Mouse (Mus musculus) left cerebral cortex, postnatal 10 days (tissue): ENCODE measurements at regions not wholly inside any gene's neighbourhood (a gene's known extent, or its start where the extent isn't known, plus 50 kb on each side); places are given as distances from the start of the nearest gene placed in this dataset.

Experiments used
- DNase-seq, 2 experiments: peaks; one replicate each; pipeline ENCODE4 v3.0.0; 2021 to 2022; ENCODE audit warnings: low spot score in 2 of 2, mixed read lengths in 1 of 2; ENCODE audit errors: extremely low spot score in 1 of 2
- intact Hi-C: fragments of 180-260 bp; cut with DNase I; formaldehyde crosslinking; loops from one replicate; pipeline ENCODE4 v1.15.1; 2025

DNA sequence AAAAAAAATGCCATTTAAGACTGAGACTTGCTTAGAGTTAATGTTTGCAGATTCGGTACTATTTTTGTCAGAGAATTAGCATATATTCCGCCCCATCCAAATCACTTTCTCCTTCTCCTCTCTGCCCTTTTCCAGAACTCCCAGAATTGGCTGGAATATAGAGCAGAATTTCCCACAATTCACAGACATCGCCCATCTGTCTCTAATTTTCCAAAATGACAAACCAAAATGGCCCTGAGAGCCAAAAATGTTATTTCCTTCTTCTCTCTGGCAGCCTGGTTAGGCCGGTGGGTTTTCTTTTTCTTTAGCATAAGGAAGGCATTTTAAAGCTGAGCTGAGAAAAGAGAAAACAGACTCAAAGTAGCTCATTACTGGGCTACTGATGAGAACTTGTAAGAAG lies 119.8 kb downstream of the Rchy1 start:
- intact Hi-C loops = no loop called here
- peak in 1 of 2 experiments; percentile 56 for DNase-seq

DNA sequence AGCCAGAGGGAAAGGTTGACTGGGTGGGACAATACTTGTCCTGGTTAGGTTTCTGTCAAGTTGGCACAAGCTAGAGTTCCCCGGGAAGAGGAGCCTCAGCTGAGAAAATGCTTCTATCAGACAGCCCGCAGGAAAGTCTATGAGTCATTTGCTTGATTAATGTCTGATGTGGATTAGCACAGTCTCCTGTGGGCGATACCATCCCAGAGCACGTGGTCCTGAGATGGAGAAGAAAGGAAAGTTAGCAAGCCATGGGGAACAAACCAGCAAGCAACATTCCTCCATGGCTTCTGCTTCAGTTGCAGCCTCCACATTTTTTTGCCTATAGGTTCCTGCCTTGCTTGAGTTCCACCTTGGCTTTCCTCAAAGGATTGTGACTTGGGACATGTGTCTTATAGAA lies 121.8 kb downstream of the Rchy1 start:
- intact Hi-C loops = no loop called here
- DNase-seq = no peak

DNA sequence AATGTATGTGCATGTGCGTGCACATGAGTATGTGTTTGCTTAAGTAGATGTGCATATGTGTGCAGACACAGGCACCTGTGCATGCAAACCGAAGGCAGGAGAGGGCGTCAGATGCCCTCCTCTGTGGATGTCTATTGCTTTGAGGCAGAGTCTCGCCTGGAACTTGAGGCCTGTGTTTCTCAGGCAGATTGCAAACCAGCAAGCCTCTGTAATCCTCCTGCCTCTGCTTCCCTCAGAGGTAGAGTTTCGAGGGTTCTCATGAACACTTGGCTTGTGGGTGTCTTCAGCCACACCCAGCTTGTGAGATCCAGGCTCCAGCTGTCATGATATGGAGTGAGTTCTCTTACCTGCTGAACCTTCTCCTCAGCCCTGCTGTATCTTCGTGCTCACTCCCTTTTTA lies 134.4 kb downstream of the Rchy1 start:
- no peak for DNase-seq
- intact Hi-C loops = no loop called here

DNA sequence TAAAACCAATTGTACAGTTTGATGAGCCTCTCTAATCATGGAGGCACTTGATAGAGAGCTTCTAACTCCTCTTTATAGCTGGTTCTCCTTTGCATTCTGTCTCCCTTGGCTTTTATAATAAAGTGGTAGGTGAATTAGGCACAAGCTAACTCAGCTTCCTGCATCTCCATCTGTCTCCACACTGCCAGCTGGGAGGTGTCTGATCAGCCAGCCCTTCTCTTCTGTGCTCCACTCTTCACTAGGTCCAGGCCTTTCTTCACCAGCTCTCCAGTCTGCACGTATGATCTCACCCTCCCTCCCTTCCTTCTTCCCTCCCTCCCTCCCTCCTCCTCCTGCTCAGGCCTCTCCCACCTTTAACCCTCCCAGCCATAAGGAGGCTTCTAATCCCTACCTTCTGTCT lies 136.2 kb downstream of the Rchy1 start:
- DNase-seq = no peak
- intact Hi-C loops = no loop called here

DNA sequence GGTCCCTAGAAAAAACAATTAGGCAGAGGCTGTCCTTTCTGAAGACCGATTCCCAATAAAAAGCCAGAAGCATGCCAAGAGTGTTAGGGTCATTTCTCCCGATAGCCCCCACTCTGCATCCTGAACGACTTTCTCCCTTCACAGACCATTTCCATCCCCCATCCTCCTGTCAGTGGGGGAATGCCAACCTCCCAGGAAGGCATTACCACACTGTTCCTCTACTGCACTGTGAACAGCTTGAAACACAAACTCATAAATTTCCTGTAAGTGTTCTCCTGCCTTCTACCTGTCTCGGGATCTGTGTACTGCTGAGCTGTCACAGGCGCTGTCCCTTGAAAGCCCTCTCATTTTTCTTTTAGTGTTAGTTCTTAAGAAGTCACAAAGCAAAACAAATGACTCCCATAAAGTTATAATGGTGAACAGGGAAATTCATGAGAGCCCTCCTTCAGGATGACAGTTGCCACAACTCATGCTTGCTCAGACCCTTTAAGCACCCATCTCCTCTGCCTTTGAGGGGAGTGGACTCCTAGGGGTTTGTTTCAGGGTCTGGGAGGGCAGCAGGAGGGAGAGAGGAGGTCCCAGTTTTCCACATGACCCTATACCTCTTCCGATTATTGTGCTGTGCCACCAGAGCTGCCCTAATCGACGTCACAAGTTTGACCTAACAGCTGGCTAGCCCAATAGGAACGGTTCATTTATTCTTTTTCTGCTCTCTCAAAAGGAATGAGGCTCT lies 139.9 kb downstream of the Rchy1 start:
- intact Hi-C loops = no loop called here
- no peak for DNase-seq

DNA sequence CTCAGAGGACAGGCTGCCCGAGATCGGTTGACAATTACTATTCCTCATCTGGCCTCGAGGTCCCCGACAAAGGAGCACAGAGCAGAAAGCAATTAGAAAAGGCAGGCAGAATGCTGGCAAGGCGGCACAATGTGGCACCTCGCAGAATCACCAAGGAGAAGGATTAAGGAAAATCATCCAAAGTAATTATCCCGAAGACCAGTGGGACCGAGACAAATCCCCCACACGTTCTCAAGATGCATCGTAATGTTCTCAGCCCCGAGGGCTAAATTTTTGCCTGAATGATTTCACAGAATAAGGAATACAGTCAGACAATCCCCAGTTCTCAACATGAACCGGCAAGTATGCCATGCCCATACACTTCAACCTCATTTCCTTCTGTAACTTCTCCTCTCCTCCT lies 144.1 kb downstream of the Rchy1 start:
- DNase-seq = no peak
- intact Hi-C loops = no loop called here

DNA sequence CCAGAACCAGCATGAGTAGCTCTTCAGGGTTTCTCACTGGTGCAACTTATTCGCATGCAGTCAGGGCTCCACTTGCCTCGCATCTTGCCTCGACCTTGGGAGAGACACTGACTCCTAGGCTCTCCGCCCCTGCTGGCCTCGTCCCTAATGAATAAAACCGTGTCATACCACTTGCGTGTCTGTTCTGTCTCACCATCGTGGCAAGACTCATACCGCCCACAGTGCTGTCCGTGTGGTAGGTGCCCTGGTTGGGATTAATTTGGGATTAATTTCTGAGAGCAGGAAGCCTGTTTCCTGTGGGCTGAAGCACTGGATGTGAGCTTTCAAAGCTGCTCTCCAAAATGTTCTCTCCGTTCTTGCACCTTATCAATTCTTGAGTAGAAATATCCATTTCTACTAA lies 144.7 kb downstream of the Rchy1 start:
- intact Hi-C loops = no loop called here
- DNase-seq = no peak

DNA sequence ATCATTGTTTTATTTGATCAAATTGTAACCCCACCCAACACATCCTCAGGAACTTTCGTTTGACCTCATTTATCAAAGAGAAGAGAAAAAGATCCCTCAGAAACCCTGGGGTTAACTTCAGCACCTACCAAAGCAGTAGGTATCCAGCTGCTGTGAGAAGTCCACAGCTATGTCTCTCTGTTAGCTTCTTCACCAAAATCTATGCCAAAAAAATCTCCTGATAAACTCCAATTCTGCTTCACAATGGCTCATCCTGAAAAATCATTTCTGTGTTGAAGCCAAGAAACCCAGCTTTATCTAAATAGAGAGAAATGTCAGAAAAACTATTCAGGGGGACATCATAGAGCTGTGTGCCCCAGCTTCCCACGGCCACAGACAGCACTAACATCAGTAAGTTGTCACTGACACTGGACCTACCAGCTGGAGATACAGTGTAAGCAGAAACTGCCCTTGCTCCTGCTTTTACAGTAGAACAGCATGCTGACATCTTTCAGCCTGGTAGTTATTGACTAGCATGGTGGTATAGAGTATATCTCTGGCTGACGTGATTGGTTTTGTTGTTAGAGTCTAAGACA lies 146.4 kb downstream of the Rchy1 start:
- intact Hi-C loops = no loop called here
- DNase-seq = no peak

DNA sequence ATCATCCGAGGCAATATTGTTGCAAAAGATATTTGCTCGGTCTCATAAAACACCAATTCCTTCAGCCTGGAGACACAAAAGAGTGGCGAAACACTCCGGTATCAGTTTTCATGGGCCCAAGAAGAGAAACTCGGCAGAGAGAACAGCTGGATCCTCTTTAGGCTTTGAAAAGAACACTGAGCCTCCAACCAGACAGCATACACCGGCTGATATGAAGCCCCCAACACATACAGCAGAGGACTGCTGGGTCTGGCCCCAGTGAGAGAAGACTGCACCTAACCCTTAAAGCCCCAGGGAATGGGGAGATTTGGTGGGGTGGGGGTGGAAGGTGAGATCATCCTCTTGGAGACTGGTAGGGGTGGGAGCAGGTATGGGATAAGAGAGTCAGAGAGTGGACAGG lies 147.9 kb downstream of the Rchy1 start:
- intact Hi-C loops = no loop called here

DNA sequence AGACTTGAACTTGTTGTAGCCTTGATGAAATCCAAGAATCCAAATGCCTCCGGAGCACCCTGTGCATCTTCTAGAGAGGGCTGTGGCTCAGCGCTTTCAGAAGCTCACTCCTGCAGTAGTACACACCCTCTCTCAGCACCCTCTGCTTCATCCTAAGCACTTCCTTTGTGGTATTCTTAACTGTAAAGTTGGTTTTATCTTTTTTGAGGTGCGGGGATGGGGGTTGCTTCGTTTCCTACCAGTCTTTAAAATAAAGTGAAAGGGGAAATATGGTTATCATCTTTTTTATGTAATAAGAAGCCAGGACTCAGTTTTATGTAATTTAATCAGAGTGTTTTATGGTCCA lies 148.5 kb downstream of the Rchy1 start:
- DNase-seq = no peak
- intact Hi-C loops = no loop called here

More for the DNA sequence above, 147.9 kb downstream of the Rchy1 start:
- no peak for DNase-seq

DNA sequence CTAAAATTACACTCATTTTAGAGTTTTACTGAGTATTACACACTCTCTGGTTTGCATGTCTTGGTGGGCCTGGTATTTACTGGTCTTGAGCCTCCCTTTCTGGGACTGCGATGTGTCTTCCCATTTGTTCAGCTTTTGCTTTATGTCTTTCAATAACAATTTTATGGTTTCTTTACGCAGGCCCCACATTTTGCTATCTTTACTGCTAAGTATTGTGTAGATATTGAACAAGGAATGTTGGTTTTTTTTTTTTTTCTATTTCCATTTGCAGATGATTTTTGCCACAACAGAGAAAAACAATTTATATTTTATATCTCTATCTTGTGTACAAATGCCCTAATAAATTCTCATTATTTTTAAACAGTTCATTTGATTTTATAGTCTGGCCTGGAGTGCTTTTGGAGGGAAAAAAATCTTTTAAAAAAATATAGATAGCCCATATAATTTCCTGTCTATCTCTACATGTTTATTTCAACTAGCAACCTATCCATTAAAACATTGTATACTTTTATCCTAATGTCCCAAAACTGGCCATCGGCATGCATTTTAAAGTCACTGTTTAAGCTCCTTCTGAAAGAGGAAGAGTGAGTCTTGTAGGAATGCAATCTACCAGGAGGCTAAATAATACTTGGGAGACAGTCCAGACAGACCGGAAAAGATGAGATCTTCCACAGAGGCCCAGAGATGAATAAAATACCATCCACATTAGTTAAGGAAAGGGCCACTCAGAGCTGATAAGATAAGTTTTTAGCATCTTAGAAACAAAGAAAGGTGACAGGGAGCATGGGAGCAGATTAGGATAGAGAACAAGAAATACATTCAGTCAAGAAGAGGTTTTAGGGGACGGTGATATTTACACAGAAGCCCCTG lies 149.1 kb downstream of the Rchy1 start:
- no peak for DNase-seq
- intact Hi-C loops = no loop called here

DNA sequence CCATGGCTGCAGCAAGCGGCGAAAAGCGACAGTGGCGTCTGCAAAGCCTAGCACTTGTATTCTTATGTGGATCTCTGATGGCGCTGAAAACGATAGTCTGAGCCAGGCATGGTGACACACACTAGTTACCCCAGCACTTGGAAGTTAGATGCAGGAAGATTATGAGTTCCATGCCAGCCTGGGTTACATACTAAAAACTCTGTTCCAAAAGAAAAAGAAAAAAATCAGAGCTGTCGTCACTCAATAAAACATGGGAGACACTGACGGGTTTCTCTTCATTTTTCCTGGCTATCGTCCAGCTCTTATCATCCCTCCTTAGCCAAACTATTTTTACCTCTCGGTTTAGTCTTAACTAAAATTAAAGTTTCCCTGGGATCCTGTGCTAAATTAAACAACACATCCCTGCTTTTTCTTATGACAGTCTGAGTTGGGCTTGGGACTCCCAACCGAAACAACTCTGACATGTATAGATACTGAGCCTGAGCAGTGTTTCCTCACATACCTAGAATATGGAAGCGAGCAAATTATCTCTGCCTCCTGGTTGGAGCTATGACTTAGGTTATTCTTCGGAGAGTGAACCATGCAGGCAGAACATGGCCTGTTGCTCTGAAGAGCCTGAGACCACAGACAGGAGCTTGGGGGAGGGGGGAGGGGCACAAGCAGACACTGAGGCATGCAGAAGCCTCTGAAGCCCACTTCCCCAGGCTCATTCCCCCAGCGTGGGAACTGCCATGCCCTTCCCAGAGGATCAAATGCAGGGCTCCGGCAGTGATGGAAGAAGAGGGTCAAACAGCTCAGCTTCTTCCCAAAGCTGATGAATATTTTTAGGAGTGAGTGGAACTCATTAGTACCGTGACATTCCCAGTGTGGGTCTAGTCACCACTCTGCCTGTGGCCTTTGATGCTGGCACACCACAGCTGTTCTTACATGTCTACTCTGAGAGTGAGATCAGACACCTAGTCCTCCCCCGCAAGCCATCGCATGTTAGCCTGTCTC lies 155.5 kb downstream of the Rchy1 start:
- peak in 1 of 2 experiments; percentile 29 for DNase-seq
- intact Hi-C loops = no loop called here

DNA sequence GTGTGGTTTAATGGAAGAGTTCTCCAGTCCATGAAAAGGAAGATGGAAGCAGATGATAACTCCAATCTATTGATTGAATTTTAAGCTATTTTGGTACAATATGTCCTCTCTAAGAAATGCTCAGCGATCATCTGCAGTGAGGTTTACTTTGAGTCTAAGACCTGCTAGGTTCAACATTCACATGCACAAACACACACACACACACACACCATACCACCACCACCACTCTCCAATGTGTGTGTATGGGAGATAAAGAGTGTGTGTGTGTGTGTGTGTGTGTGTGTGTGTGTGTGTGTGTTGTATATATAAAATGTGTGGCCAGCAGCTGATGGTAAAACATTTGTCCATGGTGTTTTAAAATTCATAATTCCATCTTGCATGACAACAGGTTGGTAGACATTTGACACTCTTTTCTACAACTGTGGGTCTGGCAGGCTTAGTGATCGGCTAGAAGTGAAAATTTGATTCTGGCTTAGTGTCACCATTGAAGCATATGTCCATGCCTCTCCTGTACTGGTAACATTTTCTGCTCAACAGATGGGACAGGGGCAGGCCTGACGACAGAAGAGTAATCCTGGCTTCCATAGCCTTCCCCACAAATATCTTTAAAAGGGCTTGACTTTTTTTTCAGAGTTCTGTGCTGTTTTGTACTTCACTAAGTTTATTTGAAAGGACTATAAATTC lies 161.4 kb downstream of the Rchy1 start:
- DNase-seq = no peak
- intact Hi-C loops = no loop called here

DNA sequence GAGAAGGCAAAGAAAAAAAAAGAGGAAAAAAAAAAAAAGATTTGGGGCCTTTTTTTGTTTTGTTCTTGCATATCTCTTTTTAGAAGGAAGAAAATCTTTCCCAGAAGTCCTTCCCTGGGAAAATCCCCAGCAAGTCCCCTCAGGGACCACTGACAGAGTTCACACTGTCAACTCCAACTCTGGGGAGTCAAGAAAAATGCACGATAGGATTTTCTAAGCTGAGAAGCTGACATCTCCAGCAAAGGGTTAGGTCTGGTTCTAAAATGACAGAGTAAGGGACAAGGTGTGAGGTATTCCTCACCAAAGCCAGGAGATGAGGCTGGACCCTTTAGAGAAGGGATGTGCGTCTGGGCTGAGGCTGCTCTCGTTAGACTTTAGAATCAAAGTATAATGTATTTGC lies 165.5 kb downstream of the Rchy1 start:
- no peak for DNase-seq
- intact Hi-C loops = no loop called here

DNA sequence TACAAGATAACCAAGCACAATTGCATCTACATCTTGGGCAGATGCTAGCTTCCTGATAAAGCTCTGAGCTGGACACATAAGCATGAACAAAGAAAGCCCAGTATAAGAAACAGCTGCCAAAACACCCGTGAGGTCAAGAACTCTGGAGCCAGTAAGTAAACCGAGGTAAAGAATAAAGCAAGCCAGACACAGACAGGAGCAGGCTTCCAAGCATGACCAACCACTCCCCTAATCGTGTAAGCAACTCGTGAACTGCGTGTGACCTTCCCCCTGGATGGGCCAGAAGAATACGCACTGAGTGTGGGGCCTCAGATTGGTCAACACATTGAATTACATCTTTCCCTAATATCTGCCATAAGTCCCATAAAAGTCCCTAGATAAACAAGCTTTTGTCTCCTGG lies 170.1 kb downstream of the Rchy1 start:
- no peak for DNase-seq
- intact Hi-C loops = no loop called here

DNA sequence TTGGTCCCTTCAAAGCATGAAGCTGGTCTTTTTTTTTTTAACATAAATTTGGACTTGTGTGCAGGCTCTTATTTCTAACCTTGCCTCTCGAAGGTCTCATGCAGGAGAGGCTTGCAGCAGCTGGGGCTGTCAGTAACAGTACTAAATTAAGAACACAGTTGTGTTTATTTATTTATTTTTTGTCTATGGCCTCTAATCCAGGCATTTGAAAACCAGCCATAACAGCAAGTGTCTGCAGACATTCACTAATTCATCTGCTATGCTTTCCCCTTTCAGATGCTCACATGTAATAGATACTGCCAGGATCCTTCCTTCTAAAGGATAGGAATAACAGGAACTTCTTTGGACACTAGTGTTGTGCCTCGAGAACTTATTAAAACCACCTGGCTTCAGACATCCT lies 172.5 kb downstream of the Rchy1 start:
- intact Hi-C loops = no loop called here
- DNase-seq = no peak

DNA sequence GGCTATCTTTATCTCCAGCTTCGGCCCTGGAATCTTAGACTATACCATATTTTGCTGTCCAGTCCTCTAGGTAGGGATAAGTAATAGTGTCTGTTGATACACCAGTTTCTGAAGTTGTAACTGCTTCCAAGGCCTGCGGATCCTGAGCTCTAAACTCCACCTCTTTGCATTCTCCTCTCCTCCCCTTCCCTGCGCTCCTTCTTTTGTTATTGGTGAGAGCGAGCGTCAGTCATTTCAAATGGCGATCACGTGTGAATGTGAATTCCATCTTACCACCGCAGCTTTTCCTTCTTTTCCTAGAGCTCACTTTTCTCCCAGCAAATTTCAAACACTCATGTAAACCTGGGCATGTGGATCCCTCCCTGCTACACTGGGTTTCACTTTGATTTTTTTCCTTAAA lies 178.9 kb downstream of the Rchy1 start:
- no peak for DNase-seq
- intact Hi-C loops = no loop called here

DNA sequence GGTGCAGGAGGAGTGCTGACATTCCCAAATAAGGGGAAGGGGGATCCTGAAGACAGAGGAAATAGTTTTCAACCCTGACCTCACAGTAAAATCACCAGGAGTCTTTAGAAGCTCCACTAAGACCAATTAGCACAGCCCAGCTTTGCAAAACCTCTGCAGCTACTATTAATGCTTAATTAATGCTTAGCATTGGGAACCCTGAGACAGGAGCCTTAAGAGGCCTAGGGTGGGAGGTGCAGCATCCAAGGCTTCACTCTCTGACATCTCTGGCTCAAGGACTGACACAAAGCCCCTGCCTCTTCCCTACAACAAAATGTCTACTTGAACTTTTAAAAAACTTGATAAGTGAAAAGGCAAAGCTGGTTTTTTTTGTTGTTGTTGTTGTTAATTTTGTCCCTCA lies 185.9 kb downstream of the Rchy1 start:
- intact Hi-C loops = no loop called here
- DNase-seq = no peak

DNA sequence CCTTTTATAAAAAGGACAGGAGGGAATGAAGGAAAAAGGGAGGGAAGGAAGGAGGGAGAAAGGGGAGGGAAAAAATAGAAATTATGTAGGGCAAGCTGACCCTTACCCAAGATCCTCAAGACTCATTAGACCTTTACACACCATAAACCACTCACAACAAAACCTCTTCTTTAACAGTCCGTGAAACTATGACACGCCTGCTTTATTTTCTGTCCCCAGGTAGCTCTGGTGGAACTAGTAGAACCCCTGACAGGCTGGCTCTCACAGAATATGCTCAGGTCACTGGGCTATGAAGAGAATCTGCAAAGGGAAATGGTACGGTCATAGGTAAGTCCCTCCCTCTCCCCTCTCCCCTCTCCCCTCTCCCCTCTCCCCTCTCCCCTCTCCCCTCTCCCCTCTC lies 188.8 kb downstream of the Rchy1 start:
- no peak for DNase-seq
- intact Hi-C loops = no loop called here
